Mouse (Mus musculus) adrenal gland, postnatal 4 days (tissue): ENCODE measurements around the gene Gm527. TPM values are rescaled to one million over a fixed set of nuclear protein-coding genes. Genes with fewer than 3 reads are reported as not detected.
A peak's percentile ranks its signal among the peaks of the same experiment; 100 is the strongest.

Experiments used
- DNase-seq, 2 experiments: peaks; one replicate each; pipeline ENCODE4 v3.0.0; 2021 to 2022; ENCODE audit warnings: low spot score in 2 of 2, mixed read lengths in 2 of 2
- long read RNA-seq, 2 experiments: library from polyadenylated mRNA; stranded (forward); transcript quantifications; one replicate each; pipeline ENCODE4 v2.0.0; 2021
- total RNA-seq, 2 experiments: library from RNA; stranded (reverse); gene quantifications; 2 replicates each; pipeline ENCODE4 v1.2.3; 2021

Gene Gm527
- 10 to 100 TPM in 1 of 2 experiments, 1 to 10 TPM in 1; 8.7 to 10.3 TPM for total RNA-seq
- long read RNA-seq, experiment 1, partial matches to known transcripts = 0 of 1 reads
- long read RNA-seq, experiment 1, other reads (novel, unspliced or antisense) = 1 of 1 reads
- long read RNA-seq, experiment 2, partial matches to known transcripts = 0 of 5 reads
- long read RNA-seq, experiment 2, other reads (novel, unspliced or antisense) = 2 of 5 reads

DNA sequence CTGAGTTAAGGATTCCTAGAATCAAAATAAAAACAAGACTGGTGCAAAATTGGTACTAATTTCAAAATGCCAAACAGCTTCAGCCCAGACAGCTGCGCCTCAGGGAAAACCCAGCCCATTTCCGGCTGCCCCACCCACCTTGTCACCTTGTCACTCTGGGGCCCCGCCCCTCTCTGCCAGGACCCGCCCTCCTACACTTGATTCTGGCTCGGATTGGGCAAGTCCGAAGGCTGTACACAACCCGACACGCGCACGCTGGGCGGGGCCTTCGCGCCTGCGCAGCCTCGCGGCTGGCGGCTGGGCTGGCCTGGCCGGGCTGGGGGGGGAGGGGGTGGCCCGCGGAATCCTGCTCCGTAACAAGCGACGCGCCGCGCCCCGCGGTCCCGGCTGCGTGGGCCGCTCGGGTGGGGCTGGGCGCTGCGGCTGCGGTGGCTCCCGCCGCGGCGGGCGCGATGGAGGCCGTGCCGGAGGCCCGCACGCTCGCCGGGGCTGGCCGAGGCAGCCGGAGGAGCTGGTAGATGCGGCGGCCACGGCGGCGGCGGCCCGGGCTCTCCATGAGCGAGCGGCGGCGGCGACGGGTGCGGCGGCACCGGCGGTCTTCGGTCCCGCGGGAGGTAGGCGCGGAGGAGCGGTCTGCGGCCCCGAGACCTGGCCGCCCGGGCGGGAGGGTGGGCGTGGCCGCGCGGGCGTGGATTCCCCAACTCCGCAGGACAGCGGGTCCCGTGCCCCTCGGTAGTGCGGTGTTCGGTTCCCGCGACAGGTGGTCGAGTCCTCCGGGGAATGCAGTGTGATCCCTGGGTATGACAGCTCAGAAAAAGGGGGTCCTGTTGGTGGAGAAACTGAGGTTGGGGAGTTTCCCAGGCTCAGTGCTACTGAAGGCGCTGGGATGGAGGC is at the start of gene Gm527:
Gene Gm527 (plus strand): TSS at position 329 of the 894 bp plus-strand sequence.
- peak; percentile 86 to 91 for DNase-seq

DNA sequence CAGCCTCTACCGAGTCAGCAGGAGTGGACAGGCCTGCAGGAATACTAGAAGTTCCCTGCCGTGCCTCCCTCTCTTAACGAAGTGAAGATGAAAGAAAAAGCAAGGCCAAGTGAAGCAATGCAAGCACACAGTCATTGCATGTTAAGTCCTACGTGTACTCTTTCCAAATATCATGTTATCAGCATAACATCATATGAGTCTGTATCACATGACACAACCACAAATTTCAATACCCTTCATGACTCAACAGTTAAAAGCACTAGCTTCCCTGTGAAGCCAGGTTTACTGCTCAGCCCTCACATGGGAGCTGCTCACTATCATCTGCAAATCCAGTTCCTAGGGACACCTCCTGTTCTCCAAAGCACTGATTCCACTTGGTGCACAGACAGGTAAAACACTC is 46.6 kb upstream of the Gm527 start:
- DNase-seq = no peak

DNA sequence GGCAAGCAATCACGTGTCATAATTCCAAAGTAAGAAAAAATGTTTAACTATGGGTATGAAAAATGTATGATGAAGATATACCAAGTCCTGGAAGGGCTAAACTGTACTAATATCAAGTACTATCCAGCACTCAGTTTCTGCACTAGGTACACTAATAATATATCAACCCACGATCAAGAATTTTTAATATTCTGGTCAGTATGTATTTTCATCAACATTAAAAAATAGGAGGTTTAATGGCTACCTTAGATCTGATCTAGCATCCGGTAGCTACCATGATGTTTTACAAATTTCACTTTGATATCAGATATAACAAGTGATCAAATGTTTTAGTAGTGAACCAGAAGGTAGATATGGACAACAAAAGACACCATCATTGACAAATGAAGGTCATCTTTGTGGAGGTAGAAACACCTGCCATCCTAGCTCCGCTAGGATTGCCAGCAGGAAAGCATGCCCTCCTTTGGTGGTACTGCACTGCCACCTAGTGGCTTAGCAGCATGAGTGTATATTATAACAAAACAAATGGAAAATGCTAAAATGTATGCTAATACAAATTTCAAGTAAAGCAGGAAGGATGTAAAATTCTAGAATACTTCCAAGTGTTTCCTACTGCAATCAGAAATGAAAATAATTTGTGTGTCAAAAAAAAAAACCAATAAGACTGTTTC is 20.5 kb upstream of the Gm527 start:
- peak in 1 of 2 experiments; percentile 16 for DNase-seq

DNA sequence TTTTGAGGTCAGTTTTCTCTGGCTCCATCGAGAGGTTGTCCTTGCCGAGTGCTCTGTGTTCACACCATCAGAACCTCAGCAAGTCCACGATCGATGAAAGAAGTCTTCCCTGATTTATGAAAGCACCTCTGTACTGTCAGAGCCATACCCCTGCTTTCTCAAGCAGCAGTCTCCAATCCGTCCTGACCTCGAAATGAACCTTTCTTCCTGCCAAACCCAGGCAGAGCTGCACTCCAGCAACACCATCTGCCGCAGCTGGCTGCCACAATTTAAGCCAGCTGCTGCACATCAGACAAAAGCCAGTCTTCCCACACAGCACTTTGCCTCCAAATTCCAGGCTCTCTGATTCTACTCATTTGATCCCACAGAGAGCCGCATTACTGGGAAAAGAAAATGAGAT is 15.2 kb upstream of the Gm527 start:
- DNase-seq = no peak

DNA sequence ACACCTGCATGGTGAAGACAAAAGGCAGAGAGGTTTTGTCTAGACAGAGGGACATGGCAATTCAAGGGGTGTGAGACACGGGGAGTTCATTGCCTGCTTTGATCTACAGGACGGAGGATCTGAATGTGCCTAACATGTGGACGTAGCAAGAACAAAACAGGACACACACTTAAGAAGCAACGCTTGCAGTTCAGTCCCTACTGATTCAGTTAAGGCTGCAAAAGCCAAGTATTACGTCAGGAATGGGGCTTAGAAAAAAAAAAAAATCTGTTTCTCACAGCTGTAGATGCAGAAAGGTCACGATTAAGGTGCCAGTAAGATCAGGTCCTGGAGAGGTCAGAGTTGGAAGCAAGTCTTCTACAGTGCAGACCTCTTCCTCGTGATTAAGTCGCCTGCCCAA is 14.5 kb upstream of the Gm527 start:
- no peak for DNase-seq

DNA sequence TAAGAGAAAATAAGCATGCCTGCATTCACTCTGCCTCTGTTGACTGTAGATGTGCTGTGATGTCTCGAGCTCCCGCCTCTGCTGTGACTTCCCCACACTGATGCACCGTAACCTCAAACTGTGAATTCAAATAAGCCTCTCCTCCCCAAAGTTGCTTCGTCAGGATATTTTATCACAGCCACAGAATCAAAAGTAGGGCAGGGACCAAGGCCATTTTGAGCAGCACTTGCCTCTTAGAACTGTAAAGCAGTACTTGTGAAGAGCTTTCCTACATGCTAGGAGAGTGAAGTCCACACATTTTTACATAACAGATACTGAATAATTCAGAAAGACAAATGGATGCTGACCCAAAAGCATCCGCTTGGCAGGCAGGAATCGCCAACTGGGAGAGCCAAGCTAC is 4.7 kb upstream of the Gm527 start:
- DNase-seq = no peak

DNA sequence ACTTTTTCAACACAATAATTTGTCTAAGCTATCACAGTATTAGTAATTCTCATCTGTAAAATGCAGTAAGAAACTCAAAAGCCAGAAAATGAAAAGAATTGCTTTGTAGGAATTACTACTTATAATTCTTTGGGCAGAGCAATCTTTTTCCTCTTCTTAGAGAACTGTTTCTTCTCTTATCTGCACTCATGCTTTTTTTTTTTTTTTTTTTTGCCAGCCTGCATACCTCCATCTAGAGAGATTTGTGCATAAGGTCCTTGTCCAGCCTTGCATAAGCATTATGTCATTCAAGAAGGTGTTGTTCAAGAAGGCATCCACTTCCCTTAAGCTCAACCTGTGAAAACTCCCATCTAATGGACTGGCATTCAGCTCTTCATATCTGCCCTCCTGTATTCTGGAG is 971 bp upstream of the Gm527 start:
- no peak for DNase-seq

DNA sequence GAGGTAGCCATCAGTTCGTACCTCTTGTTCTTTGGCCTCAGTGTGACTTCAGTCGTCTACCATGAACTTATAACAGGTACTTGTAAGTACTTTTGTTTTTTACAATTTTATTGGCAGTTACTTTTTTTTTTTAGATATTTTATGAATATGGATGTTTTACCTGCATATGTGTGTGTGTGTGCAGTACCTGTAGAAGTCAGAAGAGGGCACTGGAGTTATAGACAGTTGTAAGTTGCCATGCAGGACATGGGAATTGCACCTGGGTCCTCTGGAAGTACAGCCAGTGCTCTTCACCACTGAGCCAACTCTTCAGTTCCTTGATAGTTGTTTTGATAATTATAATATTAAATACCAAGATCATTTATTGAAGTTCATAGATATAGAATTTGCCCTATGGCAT is 19.8 kb downstream of the Gm527 start:
- DNase-seq = no peak

DNA sequence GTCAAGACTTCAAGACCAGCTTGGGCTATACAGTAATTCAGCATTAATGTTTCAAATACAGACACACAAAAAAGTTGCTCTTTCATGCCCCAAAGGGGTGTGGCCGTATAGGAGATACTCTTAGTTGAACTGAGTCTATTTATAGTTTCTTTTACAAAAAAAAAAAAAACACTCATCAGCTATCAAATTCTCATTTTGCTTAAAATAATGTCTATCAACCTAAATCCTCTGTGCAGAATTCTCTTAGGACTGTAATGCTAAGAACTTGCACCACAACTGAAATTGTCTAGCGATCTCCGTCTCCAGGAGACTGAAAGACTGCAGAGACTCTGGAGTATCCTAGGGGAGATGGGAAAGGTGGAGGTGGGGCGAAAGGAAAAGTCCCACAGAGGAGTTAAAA is 46.9 kb downstream of the Gm527 start:
- no peak for DNase-seq

DNA sequence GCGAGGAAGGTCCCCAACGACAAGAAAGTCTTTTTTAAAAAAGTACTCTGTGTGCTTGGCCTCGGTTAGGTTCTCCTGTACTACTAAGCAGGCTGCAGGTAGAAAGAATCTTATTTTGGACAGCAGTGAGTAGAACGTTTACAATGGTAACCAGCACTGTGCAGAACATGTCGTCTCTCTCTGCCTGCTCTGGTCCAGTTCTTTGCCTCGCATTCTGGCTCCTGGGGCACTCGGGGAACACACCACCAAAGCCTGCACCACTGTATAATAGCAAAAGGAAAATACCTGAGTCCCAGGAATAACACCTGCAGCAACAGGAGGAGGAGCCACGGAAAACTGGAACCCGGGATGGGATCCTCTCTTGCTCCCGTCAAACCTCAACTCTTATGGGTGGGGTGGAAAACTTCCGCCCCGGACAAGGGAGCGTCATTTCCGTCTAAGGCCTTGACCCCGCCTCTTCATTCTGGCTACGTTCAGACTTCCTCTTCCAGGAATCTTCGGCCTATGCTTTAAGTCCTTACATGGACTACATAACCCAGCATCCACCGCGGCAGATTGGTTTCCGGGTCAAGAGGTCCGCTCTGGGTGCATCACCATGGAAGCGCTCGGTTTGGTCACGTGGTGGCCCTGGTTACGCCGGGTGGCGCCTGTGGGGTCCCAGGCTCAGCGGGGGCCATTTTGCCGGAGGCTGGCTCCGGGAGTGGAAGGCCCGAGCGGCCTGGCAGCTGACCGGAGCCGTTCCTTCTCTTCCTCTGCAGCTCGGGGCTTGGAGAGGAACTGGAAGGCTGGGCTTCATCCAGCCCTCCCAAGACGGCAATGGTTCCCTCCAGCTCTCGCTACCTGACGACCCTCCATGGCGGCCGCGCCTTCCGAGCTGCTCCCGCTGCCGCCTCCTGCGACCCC is 47.7 kb downstream of the Gm527 start, which contains the start of the genes Klhl28 and Togaram1:
Gene Klhl28 (minus strand): TSS at position 411 of the 903 bp plus-strand sequence.
Gene Togaram1 (plus strand): TSS at position 681 of the 903 bp plus-strand sequence.
- peak; percentile 96 to 98 for DNase-seq

DNA sequence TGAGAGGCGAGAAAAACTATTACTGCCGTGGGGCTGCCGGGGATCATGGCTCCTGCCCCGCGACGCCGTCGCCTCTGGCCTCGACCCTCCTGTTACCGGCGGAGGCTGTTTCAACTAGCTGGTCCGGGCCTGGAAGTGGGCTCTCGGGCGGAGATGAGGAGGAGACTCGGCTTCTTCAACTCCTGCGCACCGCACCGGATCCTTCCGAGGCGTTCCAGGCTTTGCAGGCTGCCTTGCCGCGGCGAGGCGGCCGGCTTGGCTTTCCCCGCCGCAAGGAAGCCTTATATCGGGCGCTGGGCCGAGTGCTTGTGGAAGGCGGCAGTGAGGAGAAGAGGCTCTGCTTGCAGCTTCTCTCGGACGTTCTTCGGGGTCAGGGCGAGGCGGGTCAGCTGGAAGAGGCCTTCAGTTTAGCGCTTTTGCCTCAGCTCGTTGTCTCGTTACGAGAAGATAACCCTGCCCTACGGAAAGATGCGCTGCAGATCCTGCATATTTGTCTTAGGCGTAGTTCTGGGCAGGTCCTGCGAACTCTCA is 48.5 kb downstream of the Gm527 start:
- DNase-seq = peak; percentile 18 to 19

DNA sequence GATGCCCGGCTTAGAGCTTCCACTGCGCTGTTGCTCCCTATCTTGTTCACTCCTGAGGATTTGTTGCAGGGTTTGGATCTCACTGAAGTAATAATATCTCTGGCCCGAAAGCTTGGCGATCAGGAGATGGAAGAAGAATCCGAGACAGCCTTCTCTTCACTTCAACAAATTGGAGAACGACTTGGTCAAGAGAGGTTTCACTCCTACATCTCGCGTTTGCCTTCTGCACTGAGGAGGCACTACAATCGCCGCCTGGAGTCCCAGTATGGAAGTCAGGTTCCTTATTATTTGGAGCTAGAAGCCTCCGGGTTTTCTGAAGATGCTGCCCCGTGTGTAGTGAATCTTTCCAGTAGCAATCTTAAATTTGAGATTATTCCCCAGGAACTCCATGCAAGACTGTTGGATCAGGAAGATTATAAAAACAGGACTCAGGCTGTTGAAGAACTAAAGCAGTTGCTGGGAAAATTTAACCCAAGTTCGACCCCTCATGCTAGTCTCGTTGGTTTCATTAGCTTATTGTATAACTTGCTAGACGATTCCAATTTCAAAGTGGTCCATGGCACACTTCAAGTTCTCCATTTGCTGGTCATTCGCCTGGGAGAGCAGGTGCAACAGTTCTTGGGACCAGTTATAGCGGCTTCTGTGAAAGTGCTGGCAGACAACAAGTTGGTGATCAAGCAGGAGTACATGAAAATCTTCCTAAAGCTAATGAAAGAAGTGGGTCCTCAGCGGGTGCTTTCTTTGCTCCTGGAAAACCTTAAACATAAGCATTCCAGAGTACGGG is 49.1 kb downstream of the Gm527 start:
- no peak for DNase-seq

DNA sequence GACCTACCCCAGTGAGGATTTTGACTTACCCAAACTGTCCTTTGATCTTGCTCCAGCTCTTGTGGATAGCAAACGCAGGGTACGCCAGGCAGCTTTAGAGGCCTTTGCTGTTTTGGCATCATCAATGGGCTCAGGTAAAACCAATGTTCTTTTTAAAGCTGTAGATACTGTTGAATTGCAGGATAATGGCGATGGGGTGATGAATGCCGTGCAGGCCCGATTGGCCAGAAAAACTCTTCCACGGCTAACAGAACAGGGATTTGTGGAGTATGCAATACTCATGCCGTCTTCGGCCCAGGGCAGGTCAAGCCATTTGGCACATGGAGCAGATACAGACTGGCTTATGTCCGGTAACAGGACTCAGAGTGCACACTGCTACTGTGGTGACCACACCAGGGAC is 49.8 kb downstream of the Gm527 start:
- no peak for DNase-seq

DNA sequence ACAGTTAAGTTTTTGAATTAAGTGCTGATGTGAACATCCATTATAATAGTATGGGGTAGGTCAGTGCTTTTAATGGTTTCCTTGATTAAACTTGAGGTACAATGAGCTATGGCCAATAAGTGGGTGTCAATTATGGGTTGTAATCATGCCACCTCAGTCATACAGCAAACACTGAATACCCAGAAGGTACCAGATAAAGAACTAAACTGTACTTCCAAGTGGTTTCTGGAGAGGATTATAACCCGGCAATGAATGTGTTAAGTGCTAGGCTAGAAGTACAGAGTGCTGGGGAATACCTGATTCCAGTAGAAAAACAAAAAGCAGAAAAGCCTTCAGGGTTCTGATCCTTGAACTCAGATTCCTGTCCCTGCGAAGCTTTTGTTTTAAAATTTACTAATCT is 50.4 kb downstream of the Gm527 start:
- no peak for DNase-seq

DNA sequence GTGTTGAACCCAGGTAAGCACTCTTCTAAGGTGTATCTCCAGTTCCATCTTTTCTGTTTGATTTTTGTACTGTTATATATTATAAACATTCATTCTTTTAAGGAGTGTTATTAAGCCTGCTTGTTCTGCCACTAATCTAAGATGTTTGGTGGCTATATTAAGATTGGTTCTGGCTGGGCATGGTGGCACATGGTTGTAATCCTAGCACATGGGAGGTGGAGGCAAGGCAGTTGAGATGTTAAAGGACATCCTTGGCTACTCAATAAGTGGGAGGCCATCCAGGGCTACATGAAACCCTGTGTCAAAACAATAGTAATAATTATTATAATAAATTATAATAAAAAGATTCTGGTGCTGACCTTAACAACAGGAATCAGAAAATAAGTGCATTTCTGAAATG is 53.7 kb downstream of the Gm527 start:
- DNase-seq = no peak

DNA sequence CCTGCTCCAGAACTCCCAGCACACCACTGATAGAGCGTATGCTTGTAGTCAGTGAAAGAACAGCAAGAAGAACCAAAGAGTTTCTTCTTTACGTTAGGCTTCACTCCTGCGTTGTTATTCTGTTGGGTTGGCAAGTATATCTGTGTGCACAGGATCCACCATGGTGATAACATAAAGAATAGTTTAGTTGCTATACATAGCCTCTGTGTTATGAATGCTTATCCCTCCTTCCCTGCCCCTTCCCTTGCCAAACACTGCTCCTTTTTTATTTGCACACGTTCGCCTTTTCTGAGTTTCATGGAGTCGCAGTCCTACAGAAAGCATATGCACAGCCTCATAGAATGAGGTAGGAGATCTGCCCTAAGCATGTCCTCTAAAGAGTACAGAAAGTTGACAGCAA is 54.4 kb downstream of the Gm527 start:
- no peak for DNase-seq
